Mouse (Mus musculus): ENCODE results near the gene Insc.
"Not testable (repeated sequence)": the region's sequence is repeated elsewhere in the genome, so short reads cannot be mapped to it uniquely, and the experiment has no call there.

DNA sequence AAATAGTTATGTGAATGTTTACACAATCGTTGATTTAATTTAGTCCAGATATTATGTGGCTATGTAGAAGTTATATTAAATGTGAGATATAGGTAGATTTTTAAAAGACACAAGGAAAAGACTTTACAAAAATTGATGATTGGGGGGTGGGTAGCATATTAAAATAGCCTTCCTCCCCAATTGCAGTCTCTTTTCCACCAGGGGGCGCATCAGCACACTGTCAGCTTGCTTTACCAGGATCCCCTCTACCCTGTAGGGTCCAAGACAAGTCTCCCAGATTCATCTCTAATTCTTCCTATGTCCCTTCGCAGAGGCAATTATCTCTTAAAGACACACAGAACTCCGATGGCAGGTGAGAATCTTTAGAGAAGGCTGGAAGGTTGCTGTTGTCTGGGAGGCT lies 11.8 kb upstream of the Insc start:
- TF ChIP-seq ZC3H11A (IDR thresholded peaks at IDR 0.05; ENCODE audit: low read depth, low read length); MAFK (IDR thresholded peaks at IDR 0.05; ENCODE audit: insufficient replicate concordance, low read length); POLR2AphosphoS2 (IDR thresholded peaks at IDR 0.05; ENCODE audit: low read depth, low read length); JUND (conservative IDR thresholded peaks at IDR 0.05; ENCODE audit: low read depth, low read length); CHD1 (IDR thresholded peaks at IDR 0.05; ENCODE audit: low read depth, low read length); EP300 (IDR thresholded peaks at IDR 0.05; ENCODE audit: low read length): not testable (repeated sequence)
- TF ChIP-seq CTCF (conservative IDR thresholded peaks at IDR 0.05 in 1 of 2, IDR thresholded peaks at IDR 0.05 in 1 of 2; ENCODE audit: low read depth in 2 of 2, low read length in 2 of 2) (peak; percentile 31 to 63; a peak in 3 of 4 replicates), RAD21 (IDR thresholded peaks at IDR 0.05; ENCODE audit: low read depth, low read length) (peak; percentile 25)

All from CH12.LX (cell line).